13 mouse cellular contexts compared by ENCODE assay signal in genomic region chr17:42885091-42885501, GRCm38 (mm10). TPM values are rescaled to one million over a fixed set of nuclear protein-coding genes. Genes with fewer than 3 reads are reported as not detected.
A peak's percentile ranks its signal among the peaks of the same experiment; 100 is the strongest.
DNase-seq lines count a peak whose midpoint lies in the region; ATAC-seq and TF ChIP-seq lines count a peak whose summit lies in the region.
"Had no signal": no experiment of that assay in that cellular context is flagged by ENCODE, and none has a peak within 500 bp of the region (broad histone marks: within the 10 kb centered on the region; RNA-seq: fewer than 3 reads in every experiment).

No protein-coding gene starts in this region.

- H3K4me3 ChIP-seq in heart, embryonic 13.5 days: no peak overlapping the region
- H3K4me3 ChIP-seq in intestine, postnatal 0 days (ENCODE audit: low read depth, low read length): no peak overlapping the region
- H3K4me3 ChIP-seq: forebrain, embryonic 12.5 days; limb, embryonic 15.5 days had no signal

- H3K4me1 ChIP-seq in heart, embryonic 13.5 days: peaks cover 28% of the 10 kb centered on the region
- H3K4me1 ChIP-seq in intestine, postnatal 0 days (replicated peaks; ENCODE audit: control insufficient read depth, insufficient read depth, low read length): no peaks in the 10 kb centered on the region
- H3K4me1 ChIP-seq: forebrain, embryonic 12.5 days had no signal

- H3K27me3 ChIP-seq in heart, embryonic 13.5 days (replicated peaks): no peaks in the 10 kb centered on the region
- H3K27me3 ChIP-seq in intestine, postnatal 0 days (replicated peaks; ENCODE audit: control insufficient read depth, insufficient read depth, low read length): no peaks in the 10 kb centered on the region
- H3K27me3 ChIP-seq: CH12.LX; forebrain, embryonic 12.5 days; limb, embryonic 15.5 days had no signal

- no peaks in the 10 kb centered on the region for H3K36me3 ChIP-seq in heart, embryonic 13.5 days
- H3K36me3 ChIP-seq in intestine, postnatal 0 days (ENCODE audit: control insufficient read depth, insufficient read depth): no peaks in the 10 kb centered on the region
- H3K36me3 ChIP-seq: forebrain, embryonic 12.5 days; limb, embryonic 15.5 days had no signal

- DNase-seq in heart, adult 18-20 months: no peak
- DNase-seq in MN1 (ENCODE audit: low spot score): peak; percentile 31
- peak; percentile 63 for DNase-seq in lung, postnatal 36 days
- DNase-seq in gastrocnemius, adult 8-10 months (ENCODE audit: low spot score in 2 of 2): no peak
- no peak for DNase-seq in cerebellum, adult 18-20 months
- DNase-seq in Muller cell, postnatal 12 days (ENCODE audit: inconsistent ontology term): no peak
- DNase-seq: kidney, adult 2 months; layer of hippocampus, postnatal 36 days had no signal

- H3K9me3 ChIP-seq in heart, embryonic 13.5 days: 0 out of 2 replicates have a peak, but pooled peaks cover 4% of the 10 kb centered on the region
- no peaks in the 10 kb centered on the region for H3K9me3 ChIP-seq in intestine, postnatal 0 days (ENCODE audit: control insufficient read depth)
- H3K9me3 ChIP-seq: forebrain, embryonic 12.5 days; limb, embryonic 15.5 days had no signal

- H3K27ac ChIP-seq in heart, embryonic 13.5 days (replicated peaks): peak overlapping the region; percentile 63
- peak overlapping the region; percentile 82 for H3K27ac ChIP-seq in intestine, postnatal 0 days (ENCODE audit: low read depth, low read length)
- H3K27ac ChIP-seq: forebrain, embryonic 12.5 days; limb, embryonic 15.5 days had no signal

- 0 out of 2 replicates have a peak, but pooled peaks have one; percentile 34 for ATAC-seq in heart, embryonic 13.5 days (ENCODE audit: extremely low read depth, insufficient number of reproducible peaks, low FRiP score, low TSS enrichment)
- ATAC-seq in intestine, postnatal 0 days: peak; percentile 64

- H3K9ac ChIP-seq in heart, embryonic 13.5 days: no peak overlapping the region
- no peak overlapping the region for H3K9ac ChIP-seq in intestine, postnatal 0 days (ENCODE audit: low read depth, low read length)
- H3K9ac ChIP-seq: forebrain, embryonic 12.5 days; limb, embryonic 15.5 days had no signal

- peak overlapping the region; percentile 33 for H3K4me2 ChIP-seq in heart, embryonic 13.5 days
- peak overlapping the region; percentile 46 for H3K4me2 ChIP-seq in intestine, postnatal 0 days (replicated peaks; ENCODE audit: low read depth)
- H3K4me2 ChIP-seq: forebrain, embryonic 12.5 days; limb, embryonic 15.5 days had no signal

- no peak for TF ChIP-seq CTCF in intestine, postnatal 0 days (IDR thresholded peaks at IDR 0.05; ENCODE audit: low read depth)

- 39% methylated on average over 7 of the region's 7 CpGs for WGBS in heart, embryonic 13.5 days
- WGBS in intestine, postnatal 0 days: 22% methylated on average over 7 of the region's 7 CpGs

RNA-seq across cellular contexts. Expression of gene Cd2ap, which starts 8.6 kb away (rescaled TPM):
- polyA plus RNA-seq in heart, embryonic 13.5 days (2015; fragmentation: Nextera tagmentation; extraction: Ambion mirVana): 12.7 and 13.8 TPM in 2 replicates
- 10 to 100 TPM; 16.3 to 20.1 TPM for total RNA-seq in heart, adult 18-20 months (2021)
- polyA plus RNA-seq in intestine, postnatal 0 days (2015; fragmentation: Nextera tagmentation; extraction: Ambion mirVana): 37.4 and 42.6 TPM in 2 replicates
- 10 to 100 TPM in 2 of 4 experiments, 1 to 10 TPM in 2; 8.7 to 10.4 (median 9.6) TPM for total RNA-seq in gastrocnemius, adult 8-10 months (2022)

Comparison
In these comparisons a context has a peak if more than half of its experiments do, and no peak if none do; other contexts are left out.
1. DNase-seq: peak in MN1 (single experiment) and lung, postnatal 36 days (single experiment); none in heart, adult 18-20 months (0 of 2), gastrocnemius, adult 8-10 months (0 of 2), cerebellum, adult 18-20 months (0 of 2) and Muller cell, postnatal 12 days (single experiment).